Mouse (Mus musculus) intestine, postnatal 0 days (tissue): ENCODE data around the gene Haus8. TPM values are rescaled to one million over a fixed set of nuclear protein-coding genes. Genes with fewer than 3 reads are reported as not detected.
"Not testable (repeated sequence)": the region's sequence is repeated elsewhere in the genome, so short reads cannot be mapped to it uniquely, and the experiment has no call there.

Experiments
- ATAC-seq: fragments of 200-750 bp; cut with Nextera tagmentation; 2 replicates; pipeline ENCODE4 v1.8.0; 2017; ENCODE audit warnings: mild to moderate bottlenecking, moderate TSS enrichment, moderate library complexity
- H3K27ac ChIP-seq: fragments of 300-500 bp; sonication (generic); 2 replicates; pipeline ENCODE4 v1.5.1; 2014; ENCODE audit warnings: mild to moderate bottlenecking, low read depth, low read length, moderate library complexity
- H3K27me3 ChIP-seq: fragments of 300-500 bp; sonication (generic); replicated peaks from 2 replicates; pipeline ENCODE4 v1.6.1; 2014; ENCODE audit warnings: low read length, mixed read lengths; ENCODE audit not compliant: control insufficient read depth, insufficient read depth
- H3K36me3 ChIP-seq: fragments of 300-500 bp; sonication (generic); 2 replicates; pipeline ENCODE4 v1.6.1; 2014; ENCODE audit warnings: mild to moderate bottlenecking, moderate library complexity; ENCODE audit not compliant: control insufficient read depth, insufficient read depth
- H3K4me1 ChIP-seq: fragments of 300-500 bp; sonication (generic); replicated peaks from 2 replicates; pipeline ENCODE4 v1.6.1; 2014; ENCODE audit warnings: antibody characterized with exemption, low read length, mixed read lengths; ENCODE audit not compliant: control insufficient read depth, insufficient read depth
- H3K4me2 ChIP-seq: fragments of 300-500 bp; sonication (generic); replicated peaks from 2 replicates; pipeline ENCODE4 v1.6.1; 2014; ENCODE audit warnings: low read depth, mild to moderate bottlenecking, moderate library complexity
- H3K4me3 ChIP-seq: fragments of 300-500 bp; sonication (generic); 2 replicates; pipeline ENCODE4 v1.5.1; 2014; ENCODE audit warnings: low read depth, low read length
- H3K9ac ChIP-seq: fragments of 300-500 bp; sonication (generic); 2 replicates; pipeline ENCODE4 v1.6.1; 2014; ENCODE audit warnings: mild to moderate bottlenecking, low read depth, low read length
- H3K9me3 ChIP-seq: fragments of 300-500 bp; sonication (generic); 2 replicates; pipeline ENCODE4 v1.6.1; 2016; ENCODE audit warnings: mixed run types; ENCODE audit not compliant: control insufficient read depth
- CTCF ChIP-seq: sonication (generic); IDR thresholded peaks from 2 replicates; pipeline ENCODE4 v1.5.1; 2016; ENCODE audit warnings: low read depth, mild to moderate bottlenecking, control low read depth, antibody characterized with exemption, moderate library complexity
- WGBS: fragments of 180-500 bp; shearing (Covaris S2); extraction: QIAGEN DNeasy Blood & Tissue Kit; methylation state at CpG from one replicate; pipeline ENCODE4 v1.1.7; 2014; 5-methylcytosine and 5-hydroxymethylcytosine counted together
- polyA plus RNA-seq: library from polyadenylated mRNA; unstranded; fragments of >200 nt; fragmentation: Nextera tagmentation; extraction: Ambion mirVana; gene quantifications from 2 replicates; pipeline ENCODE4 v1.2.1, GENCODE M21; 2015

Gene Haus8
- polyA plus RNA-seq, 1 experiment from 2014 or later = 13.1 TPM

DNA sequence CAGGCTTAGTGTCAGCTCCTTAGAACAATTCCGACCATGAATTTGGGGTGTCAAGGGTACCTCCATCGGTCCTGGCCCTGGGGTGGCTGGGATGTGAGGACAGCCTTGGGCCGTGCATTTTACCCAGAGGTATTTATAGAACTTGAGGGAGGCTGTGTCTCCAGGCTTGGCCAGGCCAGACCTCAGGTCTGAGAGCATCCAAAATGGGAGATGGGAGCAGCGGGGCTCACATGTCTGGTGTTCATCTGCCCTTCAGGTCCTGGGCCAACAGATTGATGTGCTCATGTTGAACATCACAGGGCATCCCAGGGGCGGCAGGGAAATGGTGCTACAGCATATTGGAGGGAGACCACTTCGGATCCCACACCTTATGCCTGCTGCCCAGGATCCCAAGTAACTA, 18.6 kb upstream of the Haus8 start:
- no peak for ATAC-seq
- Histone ChIP-seq H3K4me2 (no peak overlapping the region), H3K9me3 (no peaks in the 10 kb centered on the region), H3K27ac (no peak overlapping the region), H3K9ac (no peak overlapping the region), H3K4me3 (no peak overlapping the region), H3K4me1 (0 out of 2 replicates have a peak, but pooled peaks cover 3% of the 10 kb centered on the region), H3K27me3 (no peaks in the 10 kb centered on the region), H3K36me3 (peaks cover 24% of the 10 kb centered on the region)
- TF ChIP-seq CTCF = no peak
- WGBS = 95% methylated on average over 6 of the region's 6 CpGs

- peaks cover 24% of the 10 kb centered on the region for H3K36me3 ChIP-seq
- H3K9ac ChIP-seq = no peak overlapping the region
- 96% methylated on average over 10 of the region's 10 CpGs for WGBS
- H3K9me3 ChIP-seq = no peaks in the 10 kb centered on the region
- no peaks in the 10 kb centered on the region for H3K4me1 ChIP-seq
- no peak for TF ChIP-seq CTCF
- H3K27me3 ChIP-seq = no peaks in the 10 kb centered on the region
- ATAC-seq = no peak
- no peak overlapping the region for H3K4me3 ChIP-seq
- no peak overlapping the region for H3K4me2 ChIP-seq
- H3K27ac ChIP-seq = no peak overlapping the region
Observed at GRCm38 (mm10) chr8:71290911-71291310, 18.2 kb upstream of the Haus8 start.

DNA sequence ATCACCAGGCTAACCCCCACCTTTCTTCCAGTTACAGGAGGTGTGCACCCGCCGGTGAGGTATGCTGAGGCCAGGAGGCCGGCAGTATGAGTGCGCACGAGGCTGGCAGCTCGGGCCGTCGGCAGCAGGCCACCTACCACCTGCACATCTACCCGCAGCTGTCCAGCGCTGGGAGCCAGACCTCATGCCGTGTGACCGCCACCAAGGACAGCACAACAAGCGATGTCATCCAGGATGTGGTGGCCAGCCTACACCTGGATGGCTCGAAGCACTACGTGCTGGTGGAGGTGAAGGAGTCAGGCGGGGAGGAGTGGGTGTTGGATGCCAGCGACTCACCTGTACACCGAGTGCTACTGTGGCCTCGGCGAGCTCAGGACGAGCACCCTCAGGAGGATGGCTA, 17.5 kb upstream of the Haus8 start:
- Histone ChIP-seq H3K4me2 (no peak overlapping the region), H3K27me3 (no peaks in the 10 kb centered on the region), H3K9me3 (no peaks in the 10 kb centered on the region), H3K36me3 (peaks cover 24% of the 10 kb centered on the region), H3K9ac (no peak overlapping the region), H3K4me3 (no peak overlapping the region), H3K27ac (0 out of 2 replicates have a peak overlapping the region, but pooled peaks have one; percentile 7), H3K4me1 (no peaks in the 10 kb centered on the region)
- 94% methylated on average over 21 of the region's 21 CpGs for WGBS
- no peak for ATAC-seq
- TF ChIP-seq CTCF = no peak

DNA sequence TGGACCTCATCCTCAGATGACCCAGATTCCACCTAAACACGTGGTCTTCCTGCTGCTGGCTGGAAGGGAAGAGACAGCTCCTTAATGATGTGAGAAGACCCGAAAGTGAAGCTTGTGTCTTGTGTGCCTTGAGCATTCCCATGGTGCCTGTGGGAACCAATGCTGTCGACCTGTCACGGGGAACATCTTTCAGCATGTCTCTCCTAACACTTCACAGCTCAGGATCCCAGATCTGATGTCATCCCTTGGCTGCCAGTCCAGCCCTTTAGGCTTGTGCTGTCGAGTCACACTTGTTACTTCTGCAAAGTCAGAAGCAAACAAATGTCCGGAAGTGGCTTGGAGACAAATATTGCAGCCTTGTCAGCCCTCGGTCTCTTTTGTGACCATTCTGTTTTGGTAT, 16.4 kb upstream of the Haus8 start:
- WGBS = 63% methylated on average over 7 of the region's 7 CpGs
- TF ChIP-seq CTCF = no peak
- Histone ChIP-seq H3K9me3 (no peaks in the 10 kb centered on the region), H3K36me3 (peaks cover 20% of the 10 kb centered on the region), H3K4me3 (no peak overlapping the region), H3K4me1 (no peaks in the 10 kb centered on the region), H3K27me3 (no peaks in the 10 kb centered on the region), H3K27ac (no peak overlapping the region), H3K4me2 (no peak overlapping the region), H3K9ac (no peak overlapping the region)
- ATAC-seq = no peak

- no peak overlapping the region for H3K27ac ChIP-seq
- 25% methylated on average over 3 of the region's 3 CpGs for WGBS
- no peak overlapping the region for H3K4me2 ChIP-seq
Observed at GRCm38 (mm10) chr8:71288441-71288949, 15.8 kb upstream of the Haus8 start.

DNA sequence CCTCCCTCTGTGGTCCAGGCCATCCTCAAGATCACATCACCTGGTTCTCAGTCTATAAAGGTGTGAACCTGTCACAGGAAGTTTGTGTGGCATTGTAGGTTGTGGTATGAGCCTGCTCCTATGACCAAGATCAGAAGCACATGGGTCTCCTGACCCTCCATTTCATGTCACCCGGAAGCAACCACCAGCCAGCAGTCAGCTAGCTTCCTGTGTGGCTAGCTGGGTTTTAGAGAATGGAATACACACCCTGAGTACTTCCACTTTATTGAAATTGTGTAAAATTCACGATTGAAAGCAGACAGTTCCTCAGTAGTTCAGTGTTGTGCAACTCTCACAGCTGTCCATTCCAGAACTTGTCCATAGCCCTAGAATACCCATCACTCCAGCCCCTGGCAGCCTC, 13.5 kb upstream of the Haus8 start:
- H3K9me3 ChIP-seq, H3K4me1 ChIP-seq, H3K27me3 ChIP-seq, ATAC-seq, H3K9ac ChIP-seq, H3K4me3 ChIP-seq, H3K27ac ChIP-seq, H3K4me2 ChIP-seq: not testable (repeated sequence)
- 65% methylated on average over 2 of the region's 2 CpGs for WGBS
- peaks cover 17% of the 10 kb centered on the region for H3K36me3 ChIP-seq

More at GRCm38 (mm10) chr8:71288441-71288949, 15.8 kb upstream of the Haus8 start:
- H3K4me1 ChIP-seq = no peaks in the 10 kb centered on the region
- H3K9me3 ChIP-seq = no peaks in the 10 kb centered on the region
- TF ChIP-seq CTCF = peak; percentile 62
- no peaks in the 10 kb centered on the region for H3K27me3 ChIP-seq
- H3K4me3 ChIP-seq = no peak overlapping the region
- peak; percentile 68 for ATAC-seq
- peaks cover 20% of the 10 kb centered on the region for H3K36me3 ChIP-seq
- no peak overlapping the region for H3K9ac ChIP-seq

DNA sequence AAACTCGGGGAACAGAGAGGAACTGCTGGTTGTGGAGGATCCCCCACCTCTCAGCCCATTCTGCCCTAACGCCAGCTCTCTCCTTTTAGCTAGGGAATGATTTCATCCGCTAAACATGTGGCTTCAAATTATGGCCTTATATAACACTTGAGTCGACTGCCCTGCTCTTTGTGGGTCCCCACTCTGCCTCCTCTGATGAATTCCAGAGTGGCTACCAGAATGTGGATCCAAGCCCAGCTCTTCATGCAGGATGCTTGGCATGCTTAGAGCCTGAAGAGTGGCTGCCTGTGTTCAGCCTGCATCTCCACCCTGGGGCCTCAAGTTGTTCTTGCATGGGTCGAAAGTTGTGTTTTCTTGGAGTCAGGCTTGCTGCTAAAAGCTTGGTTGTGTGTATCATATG, 9.9 kb upstream of the Haus8 start:
- ATAC-seq = no peak
- H3K4me3 ChIP-seq = no peak overlapping the region
- H3K36me3 ChIP-seq = no peaks in the 10 kb centered on the region; the same call in 1 of the 2 replicates
- H3K27me3 ChIP-seq = no peaks in the 10 kb centered on the region
- no peak overlapping the region for H3K4me2 ChIP-seq
- no peak overlapping the region for H3K9ac ChIP-seq
- TF ChIP-seq CTCF = no peak
- H3K27ac ChIP-seq = peak overlapping the region; percentile 64; the same call in 1 of the 2 replicates
- 53% methylated on average over 5 of the region's 5 CpGs for WGBS
- no peaks in the 10 kb centered on the region for H3K9me3 ChIP-seq
- no peaks in the 10 kb centered on the region for H3K4me1 ChIP-seq

GRCm38 (mm10) chr8:71281731-71282130, 9.0 kb upstream of the Haus8 start:
- H3K27me3 ChIP-seq, H3K4me2 ChIP-seq, H3K4me3 ChIP-seq, H3K4me1 ChIP-seq, H3K9me3 ChIP-seq, H3K36me3 ChIP-seq, H3K9ac ChIP-seq: not testable (repeated sequence)
- WGBS = 95% methylated on average over 1 of the region's 1 CpGs
- 0 out of 2 replicates have a peak, but pooled peaks have one; percentile 20 for ATAC-seq
- H3K27ac ChIP-seq = peak overlapping the region; percentile 64; the same call in 1 of the 2 replicates

- not testable (repeated sequence) for H3K4me2 ChIP-seq, H3K9ac ChIP-seq, H3K4me1 ChIP-seq, H3K4me3 ChIP-seq, ATAC-seq, H3K9me3 ChIP-seq, H3K36me3 ChIP-seq, H3K27me3 ChIP-seq, H3K27ac ChIP-seq
- WGBS = 79% methylated on average over 1 of the region's 1 CpGs
Observed at GRCm38 (mm10) chr8:71279409-71279808, 6.7 kb upstream of the Haus8 start.
